Mouse (Mus musculus) lung, postnatal 25 days (tissue): ENCODE results near the gene Phf10.
"Not testable (repeated sequence)": the region's sequence is repeated elsewhere in the genome, so short reads cannot be mapped to it uniquely, and the experiment has no call there.

Experiments used
- DNase-seq: peaks from one replicate; pipeline ENCODE4 v3.0.0; 2022; ENCODE audit warnings: low spot score

Phf10 gene

DNA sequence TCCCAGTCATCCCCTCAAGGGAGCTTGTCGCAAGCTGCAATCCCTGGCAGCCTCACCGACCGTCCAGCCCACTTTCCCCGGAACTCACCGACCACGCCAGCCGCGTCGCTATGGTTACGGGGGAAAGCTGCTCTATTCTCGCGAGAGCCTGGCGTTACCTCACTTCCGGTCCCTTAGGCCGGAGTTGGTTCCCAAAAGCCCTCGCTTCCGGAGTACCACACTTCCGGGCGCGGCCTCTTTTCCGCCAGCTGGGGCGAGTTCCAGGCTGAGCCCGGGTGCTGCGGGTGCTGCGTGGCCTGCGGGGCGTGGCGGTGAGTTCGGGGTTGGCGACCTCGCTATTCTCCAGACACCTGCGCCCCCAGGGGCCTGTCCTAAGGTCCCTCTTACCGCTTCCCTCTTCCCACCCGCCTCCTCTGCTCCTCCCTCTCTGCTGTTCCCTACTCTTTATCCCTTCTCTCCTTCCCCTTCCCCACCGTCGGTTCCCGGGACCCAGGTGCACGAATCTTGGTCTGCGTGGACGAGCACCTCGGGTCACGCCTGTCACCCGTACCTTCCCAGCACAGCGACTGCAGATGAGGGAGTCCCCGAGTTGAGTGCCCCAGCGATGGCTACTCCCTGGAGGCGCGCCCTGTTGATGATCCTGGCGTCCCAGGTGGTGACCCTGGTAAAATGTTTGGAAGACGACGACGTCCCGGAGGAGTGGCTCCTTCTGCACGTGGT, 17.9 kb downstream of the Phf10 start, which contains the start of the genes Wdr27 and 1600012H06Rik:
Wdr27 (minus strand) TSS at position 150 of the 720 bp plus-strand sequence.
1600012H06Rik (plus strand) TSS at position 176 of the 720 bp plus-strand sequence.
- peak; percentile 99 for DNase-seq

DNA sequence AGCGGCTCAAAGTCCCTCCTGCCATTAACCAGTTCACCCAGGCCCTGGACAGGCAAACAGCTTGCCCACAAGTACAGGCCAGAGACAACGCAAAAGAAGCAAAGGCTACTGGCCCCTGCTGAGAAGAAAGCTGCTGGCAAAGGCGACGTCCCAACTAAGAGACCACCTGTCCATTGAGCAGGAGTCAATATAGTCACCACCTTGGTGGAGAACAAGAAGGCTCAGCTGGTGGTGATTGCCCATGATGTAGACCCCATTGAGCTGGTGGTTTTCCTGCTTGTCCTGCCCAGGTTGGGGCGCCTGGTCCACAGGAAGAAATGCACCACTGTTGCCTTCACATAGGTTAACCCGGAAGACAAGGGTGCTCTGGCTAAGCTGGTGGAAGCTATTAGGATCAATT, 18.9 kb downstream of the Phf10 start:
- not testable (repeated sequence) for DNase-seq

DNA sequence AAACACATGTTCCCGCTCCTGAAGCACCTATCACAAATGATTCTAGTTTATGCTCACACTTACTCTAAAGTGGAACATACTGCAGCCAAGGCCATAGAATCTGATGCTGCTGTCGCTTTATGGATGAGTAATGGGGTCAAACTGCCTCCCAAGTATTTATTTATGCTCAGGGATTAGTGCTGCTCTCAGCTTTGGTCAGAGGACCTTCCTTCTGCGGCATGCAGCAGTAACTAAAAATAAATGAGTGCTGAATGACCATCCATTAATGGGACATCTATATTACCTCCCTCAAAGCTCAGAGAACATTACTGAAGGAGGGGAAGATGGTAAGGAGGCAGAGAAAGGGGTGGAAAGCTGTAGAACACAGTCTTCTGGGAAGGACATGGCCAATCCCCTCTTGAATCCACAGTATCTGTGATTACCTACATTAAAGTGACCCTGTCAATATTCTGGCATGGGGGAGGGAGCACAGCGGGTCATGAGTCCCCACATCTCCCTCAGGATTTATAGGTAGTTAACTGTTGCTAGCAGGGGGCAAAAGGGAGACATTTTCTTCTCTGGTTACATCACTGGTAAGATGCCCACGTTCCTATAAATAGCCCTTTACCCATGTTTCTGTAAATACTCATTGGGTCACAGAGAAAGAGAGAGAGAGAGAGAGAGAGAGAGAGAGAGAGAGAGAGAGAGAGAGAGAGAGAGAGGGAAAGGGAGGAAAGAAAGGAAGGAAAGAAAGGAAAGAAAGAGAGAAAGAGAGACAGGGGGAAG, 25.1 kb downstream of the Phf10 start:
- no peak for DNase-seq

DNA sequence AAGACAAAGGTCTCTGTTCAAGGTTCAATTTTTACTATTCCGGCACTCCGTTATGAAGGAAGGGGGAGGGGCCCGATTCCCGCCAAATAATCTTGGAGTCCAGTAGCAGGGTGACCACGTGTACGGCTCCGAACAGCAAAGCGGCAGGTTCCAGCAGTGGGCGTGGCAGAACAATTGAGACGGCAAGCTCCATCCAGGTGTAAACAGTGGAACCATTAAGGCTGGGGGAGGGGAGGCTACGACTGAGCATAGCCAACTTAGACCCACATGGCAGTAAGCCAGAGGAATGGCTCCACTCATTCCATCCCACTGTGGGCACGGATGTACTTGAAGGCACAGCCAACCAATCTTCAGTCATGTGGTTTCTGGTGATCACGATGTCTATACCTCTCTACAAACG, 25.8 kb downstream of the Phf10 start:
- not testable (repeated sequence) for DNase-seq

DNA sequence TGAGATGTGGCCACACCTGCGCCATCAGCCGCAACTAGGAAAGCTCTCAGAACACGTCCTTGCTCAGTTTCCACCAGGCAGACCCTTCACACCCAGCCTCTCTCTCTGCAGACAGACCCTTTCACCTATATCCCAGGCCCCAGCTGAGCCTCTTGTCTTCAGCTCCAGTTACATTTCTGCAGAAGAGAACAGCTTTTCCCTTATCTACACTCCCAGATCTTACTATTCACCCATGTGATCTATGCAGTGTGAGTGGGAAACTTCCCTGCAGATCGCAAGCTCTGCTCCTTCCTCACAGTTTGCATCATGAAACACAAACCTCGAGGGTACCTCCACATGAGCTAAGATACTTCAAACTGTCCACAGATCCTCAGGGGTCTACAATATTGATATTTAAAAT, 29.6 kb downstream of the Phf10 start:
- DNase-seq: no peak

DNA sequence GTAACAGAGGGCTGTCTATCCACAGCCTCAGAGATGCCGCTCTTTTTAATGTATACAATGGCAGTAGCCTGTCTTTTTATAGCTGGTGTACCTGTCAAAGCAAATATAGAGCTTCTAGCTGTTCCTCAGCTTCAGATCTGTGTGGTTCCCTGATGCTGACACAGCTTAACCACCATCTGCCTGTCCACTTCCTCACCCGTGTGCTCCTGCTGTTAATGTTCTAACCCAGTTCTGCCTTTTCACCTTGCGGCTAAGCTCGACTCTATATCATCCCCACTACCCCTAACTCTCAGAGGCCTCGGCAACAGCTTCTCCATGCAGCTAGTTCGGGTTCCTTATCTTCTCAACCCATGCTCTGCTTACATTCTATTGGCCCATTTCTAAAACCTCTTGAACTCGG, 30.4 kb downstream of the Phf10 start:
- DNase-seq: no peak

DNA sequence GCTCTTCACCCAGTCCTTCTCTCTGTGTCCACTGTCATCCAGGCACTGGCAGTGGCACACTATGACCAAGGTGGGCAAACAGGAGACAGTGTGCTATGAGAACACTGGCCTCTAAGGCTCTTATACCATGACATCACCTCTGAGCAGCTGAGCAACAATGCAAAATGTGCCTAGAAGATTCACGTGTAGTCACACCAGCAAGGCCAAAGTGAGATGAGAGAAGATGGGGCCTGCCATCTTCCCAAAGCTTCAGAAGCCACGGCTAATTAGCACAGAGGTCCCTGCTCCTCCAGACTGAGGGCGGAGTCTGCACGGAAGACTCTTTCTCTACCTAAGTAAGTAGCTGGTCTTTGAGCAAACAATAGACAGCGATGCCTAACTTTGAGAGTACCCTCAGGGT, 32.4 kb downstream of the Phf10 start:
- no peak for DNase-seq

DNA sequence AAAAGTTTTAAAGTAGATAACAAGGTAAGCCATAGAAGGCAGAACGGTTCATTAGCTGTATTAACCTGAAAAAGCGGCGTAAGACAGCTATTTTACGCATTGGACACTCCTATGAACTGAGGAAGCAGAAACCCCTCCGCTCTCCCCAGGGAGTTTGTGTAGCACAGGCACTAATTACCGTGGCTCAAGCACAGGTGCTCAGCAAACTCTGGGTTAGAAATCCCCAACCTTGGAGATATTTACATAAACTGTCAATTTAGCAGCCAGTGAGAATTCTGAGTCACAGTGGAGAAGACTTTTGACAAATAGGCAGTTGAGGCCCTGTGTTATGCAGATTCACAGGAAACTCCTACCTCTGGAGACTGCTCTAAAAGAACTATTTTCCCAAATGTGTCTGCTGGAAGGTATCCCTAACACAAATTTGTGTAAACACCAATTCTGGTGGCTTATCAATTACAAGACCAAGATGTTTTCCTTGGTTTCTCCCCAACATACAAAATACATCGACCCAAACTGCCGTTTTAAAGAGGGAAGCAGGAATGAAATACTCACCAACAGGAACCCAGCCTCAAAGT, 33.3 kb downstream of the Phf10 start:
- DNase-seq: no peak

DNA sequence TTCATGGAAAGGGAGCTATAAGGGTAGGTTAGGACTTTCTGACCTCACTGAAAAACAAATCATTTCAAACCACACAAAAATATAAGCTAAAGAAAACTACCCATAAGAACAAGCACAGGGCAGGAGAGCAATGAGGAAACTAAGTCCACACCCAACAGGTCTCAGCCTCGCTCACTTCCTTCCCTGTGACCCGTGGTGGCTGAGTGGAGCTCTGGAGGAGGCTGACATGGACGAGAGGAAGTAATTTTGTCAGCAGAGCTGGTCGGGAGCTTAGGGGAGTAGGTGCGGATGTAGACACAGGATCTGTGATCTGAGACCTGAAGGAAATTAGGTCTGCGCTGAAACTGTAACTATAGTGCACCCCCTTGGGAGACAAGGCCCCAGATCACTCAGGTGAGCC, 39.5 kb downstream of the Phf10 start:
- no peak for DNase-seq

DNA sequence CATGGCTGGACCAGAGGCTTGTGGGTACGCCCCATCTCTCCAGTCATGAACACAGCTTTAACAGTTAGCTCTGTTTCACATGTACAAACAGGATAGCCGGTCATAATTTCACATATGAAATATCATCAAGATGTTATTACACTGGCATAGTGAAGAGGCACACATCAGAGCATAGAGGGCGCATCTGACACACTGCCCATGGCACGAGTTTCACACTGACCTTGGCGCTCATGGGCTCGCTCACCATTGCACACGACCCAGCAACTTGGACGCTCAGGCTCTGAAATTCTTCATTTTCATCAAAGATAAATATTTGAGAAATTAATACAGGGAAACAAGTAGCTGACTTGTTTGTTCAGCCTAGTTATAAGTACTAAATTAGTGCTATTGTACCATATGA, 43.2 kb downstream of the Phf10 start:
- DNase-seq: no peak

DNA sequence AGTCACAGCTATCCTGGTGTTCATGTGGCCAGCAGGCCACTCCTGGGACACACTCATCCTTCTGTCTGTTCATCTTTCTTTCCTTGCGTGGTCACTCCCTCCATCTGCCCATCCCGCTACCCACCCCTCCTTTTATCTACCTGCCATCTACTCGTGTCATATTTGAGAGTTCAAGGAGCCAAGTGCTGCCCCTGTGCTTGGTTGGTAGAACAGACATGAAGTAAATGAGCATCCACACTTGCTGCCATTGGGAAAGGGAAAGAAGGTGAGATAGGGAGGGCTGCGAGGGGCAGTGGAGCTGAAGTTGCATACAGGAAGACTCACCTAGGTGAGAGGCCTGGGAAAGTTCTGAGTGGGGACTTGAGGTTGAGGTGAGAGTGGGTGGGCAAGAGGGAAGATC, 46.7 kb downstream of the Phf10 start:
- no peak for DNase-seq

DNA sequence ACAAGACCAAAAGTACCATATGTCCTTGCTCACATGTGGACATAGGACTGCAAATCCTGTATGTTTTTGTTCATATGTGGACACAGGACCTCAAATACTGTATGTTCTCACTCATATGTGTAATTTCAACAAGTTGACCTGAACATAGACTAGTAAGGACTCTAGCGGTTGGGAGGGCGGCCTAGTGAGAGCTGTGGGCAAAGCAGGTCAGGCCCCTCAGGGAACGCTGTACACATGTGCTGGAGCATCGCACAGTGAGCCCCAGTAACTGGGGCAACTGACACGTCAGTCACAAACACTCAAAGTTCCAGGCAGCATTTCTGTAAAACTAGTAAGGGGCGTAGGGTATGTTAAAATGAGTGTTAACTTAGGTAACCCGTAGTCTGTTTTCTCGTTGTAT, 48.1 kb downstream of the Phf10 start:
- DNase-seq: no peak

DNA sequence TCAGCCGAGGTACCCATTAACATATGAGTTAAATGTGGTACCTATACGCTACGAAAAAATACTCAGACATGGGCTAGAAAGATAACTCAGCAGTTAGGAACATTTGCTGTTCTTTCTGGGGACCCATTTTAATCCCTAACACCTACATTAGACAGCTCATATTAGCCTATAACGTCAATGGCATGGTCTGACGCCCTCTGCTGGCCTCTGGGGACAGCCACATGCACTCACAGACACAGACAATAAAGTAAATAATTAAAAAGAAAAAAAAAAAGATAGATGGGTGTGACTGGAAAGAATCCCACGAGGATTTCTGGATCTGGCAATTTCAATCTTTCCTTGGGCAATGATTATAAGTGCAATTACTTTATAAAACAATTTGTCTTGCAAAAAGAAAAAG, 48.7 kb downstream of the Phf10 start:
- DNase-seq: no peak

DNA sequence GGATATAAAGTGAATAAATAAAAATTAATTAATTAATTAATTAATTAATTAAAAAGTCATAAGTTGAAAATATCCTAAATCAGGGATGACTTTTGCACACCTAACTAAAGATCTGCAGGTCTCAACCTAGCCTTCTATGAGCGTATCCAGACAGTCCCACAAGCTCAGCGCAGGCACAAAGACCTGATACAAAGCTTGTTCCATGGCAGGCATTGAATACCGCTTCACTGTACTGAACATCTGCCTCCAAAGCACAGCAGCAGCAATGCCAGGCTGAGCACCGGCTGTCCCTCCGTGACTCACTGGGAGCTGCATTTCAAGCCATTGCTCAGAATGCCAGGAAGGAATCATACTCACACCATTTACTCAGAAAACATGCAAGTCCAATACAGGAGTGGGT, 50.3 kb downstream of the Phf10 start:
- DNase-seq: no peak

DNA sequence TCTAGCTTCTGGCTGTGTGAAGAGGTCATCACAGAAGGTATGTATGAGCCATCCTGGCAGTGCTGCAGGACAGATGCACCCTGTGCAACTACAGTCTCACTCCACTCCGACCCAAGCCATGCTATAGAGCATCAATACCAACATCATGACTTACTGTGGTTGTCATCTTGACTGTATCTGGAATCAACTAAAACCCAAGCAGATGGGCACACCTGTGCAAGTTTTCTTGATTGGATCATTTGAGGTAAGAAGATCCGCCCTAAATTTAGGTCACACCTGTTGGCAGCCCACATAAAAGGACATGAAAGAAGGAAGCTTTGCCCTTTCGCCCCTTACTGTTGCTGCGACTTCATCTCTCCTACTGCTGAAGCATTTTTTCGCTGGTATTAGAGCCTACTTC, 51.7 kb downstream of the Phf10 start:
- no peak for DNase-seq

DNA sequence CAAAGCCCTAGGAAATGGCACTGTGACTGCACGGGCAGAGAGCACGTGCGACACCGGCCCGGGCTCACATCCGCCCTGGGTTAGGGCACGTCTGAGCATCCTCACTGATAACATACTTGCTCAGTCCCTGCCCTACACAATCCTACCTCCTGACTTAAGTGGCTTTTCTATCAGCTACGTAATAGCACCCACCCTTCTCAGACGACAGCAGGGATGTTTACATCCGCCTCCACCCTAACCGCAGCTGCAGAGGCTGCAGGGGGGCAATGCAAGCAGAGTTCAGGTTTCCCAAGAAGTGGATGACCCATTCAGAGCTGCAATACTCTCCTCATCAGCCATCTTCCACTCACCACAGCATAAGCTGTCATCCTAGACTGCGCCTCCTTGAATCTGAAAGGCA, 53.9 kb downstream of the Phf10 start:
- DNase-seq: no peak

DNA sequence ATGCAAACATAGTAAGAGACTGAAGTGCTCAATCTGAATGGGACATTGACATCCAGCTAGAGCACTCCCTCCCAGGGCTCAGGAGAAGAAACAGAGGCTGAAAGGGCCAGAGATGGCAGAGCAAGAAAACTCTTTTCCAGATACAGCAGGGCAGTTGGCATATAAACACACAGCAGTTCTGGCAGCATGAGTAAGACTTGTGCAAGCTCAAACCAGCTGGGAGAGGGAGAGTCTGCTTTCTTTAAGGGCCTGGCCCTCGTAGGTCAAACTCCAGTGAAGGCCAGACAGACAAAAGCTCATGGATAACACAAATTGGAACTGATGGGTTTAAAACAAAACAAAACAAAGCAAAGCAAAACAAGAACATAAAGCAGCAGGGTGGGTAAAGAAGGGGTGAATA, 54.5 kb downstream of the Phf10 start:
- no peak for DNase-seq

DNA sequence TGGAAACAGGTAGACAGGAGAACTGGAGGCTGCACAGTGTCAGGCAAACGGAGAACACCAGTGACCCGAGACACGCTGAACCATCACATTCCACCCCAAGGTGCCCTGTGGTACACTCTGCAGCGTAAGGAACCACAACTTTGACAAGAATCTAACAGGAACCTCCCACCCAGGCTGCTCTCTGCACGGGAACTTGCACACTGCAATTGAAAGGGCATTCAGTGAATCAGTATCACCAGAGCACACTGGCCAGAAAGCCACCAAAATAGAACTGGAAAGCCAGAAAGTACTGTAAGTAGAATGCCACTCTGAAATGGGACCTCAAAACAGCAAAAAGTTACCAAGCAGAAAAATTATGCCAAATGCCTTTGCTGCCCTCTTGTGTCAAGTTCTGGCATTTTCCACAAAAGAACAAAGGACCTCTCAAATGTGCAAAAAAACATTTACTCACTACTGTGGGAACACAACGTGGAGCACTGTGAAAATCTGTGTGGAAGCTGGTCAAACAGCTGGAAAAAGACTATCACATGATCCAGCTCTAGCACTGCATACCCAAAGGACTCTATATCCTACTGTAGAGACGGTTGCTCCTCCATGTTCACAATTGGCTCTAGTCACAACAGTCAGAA, 56.3 kb downstream of the Phf10 start:
- DNase-seq: peak; percentile 62

DNA sequence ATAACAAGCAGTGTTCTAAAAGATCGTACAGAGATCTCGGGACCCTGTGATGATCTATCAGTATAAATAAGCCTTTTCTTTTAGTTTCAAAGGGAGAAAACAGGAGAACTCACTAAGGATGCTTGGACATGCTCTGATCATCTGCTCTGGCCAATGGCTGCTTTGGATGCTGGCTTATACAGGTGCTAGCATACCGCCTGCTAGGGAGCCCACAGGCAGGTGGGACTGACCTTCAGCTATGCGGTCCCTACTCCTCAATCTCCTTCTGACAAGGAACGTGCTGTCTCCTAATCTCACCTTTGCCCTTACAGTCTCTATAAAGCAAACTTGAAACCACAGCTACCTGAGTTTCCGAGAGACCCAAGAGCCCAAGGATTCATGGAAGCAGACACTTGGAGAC, 56.9 kb downstream of the Phf10 start:
- DNase-seq: no peak

DNA sequence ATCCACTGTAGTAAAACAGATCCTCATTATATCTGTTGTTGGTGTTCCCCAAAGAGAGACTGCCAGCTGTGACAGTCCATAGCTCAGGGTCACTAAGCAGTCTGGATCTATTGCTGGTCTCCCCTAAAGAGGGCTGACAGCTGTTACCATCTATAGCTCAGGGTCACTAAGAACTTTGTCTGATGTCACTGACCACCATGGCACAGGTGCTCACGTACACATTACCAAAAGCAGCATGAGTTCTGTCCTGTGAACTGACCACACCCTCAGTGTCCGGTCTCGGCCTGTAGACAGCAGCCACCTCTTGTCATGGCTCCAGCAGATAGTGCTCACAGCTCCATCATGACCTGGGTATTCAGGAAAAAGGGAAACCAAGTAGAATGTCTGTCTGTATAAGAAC, 57.9 kb downstream of the Phf10 start:
- no peak for DNase-seq

DNA sequence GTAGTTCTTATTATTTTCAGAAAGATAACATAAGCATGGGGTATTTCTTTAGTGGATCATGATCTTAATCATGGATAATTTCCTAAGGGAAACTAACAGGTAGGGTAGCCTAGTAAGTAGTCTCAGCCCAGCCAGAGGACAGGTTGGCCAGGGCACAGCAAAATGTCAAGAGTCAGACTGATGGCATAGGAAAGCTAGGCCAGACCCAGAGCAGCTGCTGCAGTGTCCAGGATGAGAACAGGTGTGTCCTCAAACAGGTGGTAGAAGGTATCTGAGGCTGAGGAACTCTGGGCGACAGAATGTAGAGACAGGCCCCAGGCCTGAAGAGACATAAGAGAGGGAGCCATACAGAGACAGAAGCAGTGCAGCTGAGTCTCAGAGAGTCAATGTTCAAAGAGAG, 62.1 kb downstream of the Phf10 start:
- DNase-seq: no peak

DNA sequence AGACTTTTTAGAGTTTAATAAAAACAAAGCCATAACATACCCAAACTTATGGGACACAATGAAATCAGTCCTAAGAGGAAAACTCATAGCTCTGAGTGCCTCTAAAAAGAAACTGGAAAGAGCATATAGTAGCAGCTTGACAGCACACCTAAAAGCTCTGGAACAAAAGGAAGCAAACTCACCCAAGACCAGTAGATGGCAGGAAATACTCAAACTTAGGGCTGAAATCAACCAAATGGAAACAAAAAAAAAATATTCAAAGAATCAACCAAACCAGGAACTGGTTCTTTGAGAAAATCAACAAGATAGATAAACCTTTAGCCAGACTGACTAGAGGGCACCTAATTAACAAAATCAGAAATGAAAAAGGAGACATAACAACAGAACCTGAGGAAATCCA, 66.0 kb downstream of the Phf10 start:
- DNase-seq: not testable (repeated sequence)
